Mouse (Mus musculus) myocyte (in vitro differentiated cells): ENCODE measurements around the gene Cfap157.

Experiments used
- POLR2A ChIP-seq: IDR thresholded peaks from one replicate; pipeline ENCODE4 v1.6.1; 2011; ENCODE audit warnings: low read depth, mild to moderate bottlenecking, control low read depth, moderate library complexity; ENCODE audit not compliant: insufficient read length
- POLR2AphosphoS2 ChIP-seq: IDR thresholded peaks from one replicate; pipeline ENCODE4 v1.6.1; 2011; ENCODE audit warnings: low read depth, control low read depth; ENCODE audit not compliant: insufficient read length
- REST ChIP-seq: IDR thresholded peaks from one replicate; pipeline ENCODE4 v1.6.1; 2011; ENCODE audit warnings: mild to moderate bottlenecking, control low read depth, moderate library complexity; ENCODE audit not compliant: insufficient read depth, insufficient read length

- TF ChIP-seq REST = no peak
- no peak for TF ChIP-seq POLR2A
- TF ChIP-seq POLR2AphosphoS2 = no peak
Observed at GRCm38 (mm10) chr2:32768661-32769285, 15.5 kb downstream of the Cfap157 start.
